ENCODE assay signal across 15 mouse cellular contexts in genomic region chr8:3353811-3354442, GRCm38 (mm10). TPM values are rescaled to one million over a fixed set of nuclear protein-coding genes. Genes with fewer than 3 reads are reported as not detected.
A peak's percentile ranks its signal among the peaks of the same experiment; 100 is the strongest.
DNase-seq lines count a peak whose midpoint lies in the region; ATAC-seq and TF ChIP-seq lines count a peak whose summit lies in the region.
"Had no signal": no experiment of that assay in that cellular context is flagged by ENCODE, and none has a peak within 500 bp of the region (broad histone marks: within the 10 kb centered on the region; RNA-seq: fewer than 3 reads in every experiment).

No protein-coding gene starts in this region.

- peaks cover 2 to 27% of the 10 kb centered on the region in 2 experiments for H3K4me1 ChIP-seq in MEL (ENCODE audit: control insufficient read depth in 1 of 2, insufficient read depth in 2 of 2, low read length in 2 of 2)
- H3K4me1 ChIP-seq in liver, postnatal 0 days (ENCODE audit: insufficient read depth) = peaks cover 23% of the 10 kb centered on the region
- H3K4me1 ChIP-seq in stomach, embryonic 16.5 days (ENCODE audit: control insufficient read depth, insufficient read depth, low read length) = no peaks in the 10 kb centered on the region
- H3K4me1 ChIP-seq in limb, embryonic 10.5 days = no peaks in the 10 kb centered on the region
- H3K4me1 ChIP-seq: forebrain, embryonic 15.5 days had no signal

- H3K9me3 ChIP-seq in MEL (replicated peaks; ENCODE audit: insufficient read depth, low read length) = no peaks in the 10 kb centered on the region
- H3K9me3 ChIP-seq in liver, postnatal 0 days (ENCODE audit: low read length) = no peaks in the 10 kb centered on the region
- H3K9me3 ChIP-seq in stomach, embryonic 16.5 days (replicated peaks; ENCODE audit: control insufficient read depth, low read length) = no peaks in the 10 kb centered on the region
- no peaks in the 10 kb centered on the region for H3K9me3 ChIP-seq in limb, embryonic 10.5 days (replicated peaks)
- H3K9me3 ChIP-seq: forebrain, embryonic 15.5 days had no signal

- H3K27ac ChIP-seq in MEL (ENCODE audit: control insufficient read depth, low read depth, low read length) = peak overlapping the region; percentile 92
- peak overlapping the region; percentile 86 for H3K27ac ChIP-seq in liver, postnatal 0 days (ENCODE audit: low read depth)
- peak overlapping the region; percentile 81 for H3K27ac ChIP-seq in stomach, embryonic 16.5 days (ENCODE audit: low read length)
- no peak overlapping the region for H3K27ac ChIP-seq in limb, embryonic 10.5 days
- H3K27ac ChIP-seq: forebrain, embryonic 15.5 days had no signal

- ATAC-seq in liver, postnatal 0 days = peak; percentile 10; the same call in 1 of the 2 replicates
- ATAC-seq in stomach, embryonic 16.5 days (ENCODE audit: insufficient read depth, low FRiP score) = no peak
- ATAC-seq: forebrain, embryonic 15.5 days had no signal

- 32% methylated on average over 6 of the region's 6 CpGs for WGBS in liver, postnatal 0 days (ENCODE audit: insufficient replicate concordance)
- WGBS in stomach, embryonic 16.5 days = 56% methylated on average over 6 of the region's 6 CpGs
- WGBS in limb, embryonic 10.5 days = 87% methylated on average over 6 of the region's 6 CpGs

- H3K79me2 ChIP-seq in MEL (ENCODE audit: control insufficient read depth, insufficient read depth, low read length, poor library complexity) = peaks cover 1% of the 10 kb centered on the region; the same call in 1 of the 2 replicates

- peaks cover 0 to 9% of the 10 kb centered on the region in 2 experiments; a peak in 2 of 4 replicates for H3K36me3 ChIP-seq in MEL (ENCODE audit: control insufficient read depth in 1 of 2, insufficient read depth in 2 of 2, low read length in 2 of 2)
- H3K36me3 ChIP-seq in liver, postnatal 0 days (replicated peaks; ENCODE audit: insufficient read depth, low read length) = peaks cover 2% of the 10 kb centered on the region; the same call in 1 of the 2 replicates
- H3K36me3 ChIP-seq in stomach, embryonic 16.5 days (ENCODE audit: control insufficient read depth, insufficient read depth, low read length) = no peaks in the 10 kb centered on the region
- H3K36me3 ChIP-seq in limb, embryonic 10.5 days = no peaks in the 10 kb centered on the region
- H3K36me3 ChIP-seq: forebrain, embryonic 15.5 days had no signal

- peak overlapping the region; percentile 47 to 51 for H3K4me3 ChIP-seq in MEL (ENCODE audit: control insufficient read depth in 1 of 2, insufficient read depth in 1 of 2, low read depth in 2 of 2, low read length in 2 of 2)
- peak overlapping the region; percentile 40 for H3K4me3 ChIP-seq in liver, postnatal 0 days (ENCODE audit: low read depth, low read length)
- 0 out of 2 replicates have a peak overlapping the region, but pooled peaks have one; percentile 5 for H3K4me3 ChIP-seq in stomach, embryonic 16.5 days (replicated peaks; ENCODE audit: low read length)
- H3K4me3 ChIP-seq in limb, embryonic 10.5 days = no peak overlapping the region
- H3K4me3 ChIP-seq: forebrain, embryonic 15.5 days had no signal

- TF ChIP-seq RAD21 in MEL (IDR thresholded peaks at IDR 0.05; ENCODE audit: low read depth, low read length) = no peak

- peak overlapping the region; percentile 61 for H3K4me2 ChIP-seq in liver, postnatal 0 days (ENCODE audit: low read depth, low read length)
- H3K4me2 ChIP-seq in stomach, embryonic 16.5 days (ENCODE audit: low read depth, low read length) = no peak overlapping the region
- H3K4me2 ChIP-seq: forebrain, embryonic 15.5 days had no signal

- TF ChIP-seq EP300 in MEL (IDR thresholded peaks at IDR 0.05; ENCODE audit: low read depth in 1 of 2, low read length in 2 of 2) = no peak
- no peak for TF ChIP-seq EP300 in liver, postnatal 0 days (IDR thresholded peaks at IDR 0.05; ENCODE audit: low read depth)

- TF ChIP-seq CTCF in MEL (IDR thresholded peaks at IDR 0.05 in 2 of 3, conservative IDR thresholded peaks at IDR 0.05 in 1 of 3; ENCODE audit: control insufficient read depth in 1 of 3, insufficient read depth in 1 of 3, low read depth in 2 of 3, low read length in 3 of 3, poor library complexity in 1 of 3, severe bottlenecking in 1 of 3) = no peak
- TF ChIP-seq CTCF in liver, postnatal 0 days (IDR thresholded peaks at IDR 0.05; ENCODE audit: low read depth) = no peak

- TF ChIP-seq POLR2A in MEL (IDR thresholded peaks at IDR 0.05; ENCODE audit: control insufficient read depth in 1 of 2, insufficient read depth in 1 of 2, low read depth in 1 of 2, low read length in 2 of 2, poor library complexity in 1 of 2) = no peak

- peak overlapping the region; percentile 78 for H3K9ac ChIP-seq in MEL (ENCODE audit: control insufficient read depth, low read depth, low read length, poor library complexity, severe bottlenecking)
- H3K9ac ChIP-seq in liver, postnatal 0 days (replicated peaks) = peak overlapping the region; percentile 41
- no peak overlapping the region for H3K9ac ChIP-seq in stomach, embryonic 16.5 days (ENCODE audit: low read length)
- H3K9ac ChIP-seq: forebrain, embryonic 15.5 days; lung, embryonic 14.5 days had no signal

- H3K27me3 ChIP-seq in MEL (ENCODE audit: control insufficient read depth in 1 of 2, insufficient read depth in 2 of 2, low read length in 2 of 2) = no peaks in the 10 kb centered on the region
- no peaks in the 10 kb centered on the region for H3K27me3 ChIP-seq in liver, postnatal 0 days (ENCODE audit: insufficient read depth, low read length)
- H3K27me3 ChIP-seq in stomach, embryonic 16.5 days (ENCODE audit: control insufficient read depth, insufficient read depth, low read length) = no peaks in the 10 kb centered on the region
- no peaks in the 10 kb centered on the region for H3K27me3 ChIP-seq in limb, embryonic 10.5 days (ENCODE audit: low read depth, poor library complexity, severe bottlenecking)
- H3K27me3 ChIP-seq: forebrain, embryonic 15.5 days had no signal

- DNase-seq in heart, adult 11 months = peak; percentile 83
- no peak for DNase-seq in heart, postnatal 36 days
- DNase-seq in MEL (ENCODE audit: low read depth, low spot score) = no peak
- DNase-seq in liver, postnatal 0 days = no peak
- no peak for DNase-seq in limb, embryonic 10.5 days (ENCODE audit: low spot score)
- no peak for DNase-seq in gastrocnemius, postnatal 25 days
- DNase-seq in adrenal gland, adult (ENCODE audit: inconsistent age in 2 of 2, low spot score in 1 of 2) = no peak
- DNase-seq: cerebellum, postnatal 25 days; kidney, postnatal 4 days; lung, embryonic 14.5 days; right cerebral cortex, postnatal 14 days had no signal

- intact Hi-C loops in heart, postnatal 36 days (cut with DNase I) = loop anchor here (10.0 kb wide), 2 partner anchors 101 to 321 kb away; partner anchors contain the start of genes Fcor and Trappc5

TF ChIP-seq in MEL, 35 proteins besides CTCF, POLR2A, EP300 and RAD21:
- TF ChIP-seq SIN3A (IDR thresholded peaks at IDR 0.05; ENCODE audit: low read length) = peak; percentile 10; the same call in 1 of the 2 replicates
- no peak for TF ChIP-seq ETS1 (IDR thresholded peaks at IDR 0.05; ENCODE audit: low read depth, low read length)

RNA-seq across cellular contexts. Expression of gene A430078G23Rik, which starts 0.7 kb away (rescaled TPM):
- under 1 TPM; 0.30 to 0.53 TPM for total RNA-seq in heart, postnatal 36 days (2021)
- 2.0 and 2.8 TPM in 2 replicates for total RNA-seq in MEL (2012; rRNA removed)
- polyA plus RNA-seq in MEL (2012; ENCODE audit: insufficient read depth in 1 of 2, insufficient read length in 2 of 2, low read depth in 1 of 2, low replicate concordance in 2 of 2, missing spikeins in 1 of 2) = 1 to 10 TPM in 1 of 2 experiments, not detected in 1; 3.8 TPM
- 1.2 and 1.7 TPM in 2 replicates for polyA plus RNA-seq in liver, postnatal 0 days (2015; fragmentation: Nextera tagmentation; extraction: Ambion mirVana)
- 0.92 and 0.93 TPM in 2 replicates for polyA plus RNA-seq in stomach, embryonic 16.5 days (2015; fragmentation: Nextera tagmentation; extraction: Ambion mirVana)
- polyA plus RNA-seq in limb, embryonic 10.5 days (2016; fragmentation: Nextera tagmentation; extraction: Ambion mirVana) = not detected in 2 replicates
- under 1 TPM in 1 of 2 experiments, not detected in 1; 0.24 TPM for total RNA-seq in gastrocnemius, postnatal 25 days (2021)
- total RNA-seq: left cerebral cortex, postnatal 10 days; midbrain, postnatal 0 days had no signal
- polyA plus RNA-seq: midbrain, postnatal 0 days had no signal

RNA-seq across cellular contexts. Expression of gene Arhgef18, which starts 38.9 kb away (rescaled TPM):
- total RNA-seq in heart, postnatal 36 days (2021) = 10 to 100 TPM; 18.7 to 20.4 TPM
- total RNA-seq in MEL (2012; rRNA removed) = 2.4 and 3.0 TPM in 2 replicates
- 1 to 10 TPM in 1 of 2 experiments, not detected in 1; 6.6 TPM for polyA plus RNA-seq in MEL (2012; ENCODE audit: insufficient read depth in 1 of 2, insufficient read length in 2 of 2, low read depth in 1 of 2, low replicate concordance in 2 of 2, missing spikeins in 1 of 2)
- polyA plus RNA-seq in liver, postnatal 0 days (2015; fragmentation: Nextera tagmentation; extraction: Ambion mirVana) = 1.8 and 1.9 TPM in 2 replicates
- 10.0 and 10.5 TPM in 2 replicates for polyA plus RNA-seq in stomach, embryonic 16.5 days (2015; fragmentation: Nextera tagmentation; extraction: Ambion mirVana)
- polyA plus RNA-seq in limb, embryonic 10.5 days (2016; fragmentation: Nextera tagmentation; extraction: Ambion mirVana) = 8.0 and 9.5 TPM in 2 replicates
- 10 to 100 TPM in 1 of 2 experiments, 1 to 10 TPM in 1; 10.0 to 10.5 TPM for total RNA-seq in gastrocnemius, postnatal 25 days (2021)
